Mouse (Mus musculus) midbrain, embryonic 14.5 days (tissue): ENCODE data around the gene Dse. TPM values are rescaled to one million over a fixed set of nuclear protein-coding genes. Genes with fewer than 3 reads are reported as not detected.

Experiments used
- polyA plus RNA-seq: library from polyadenylated mRNA; unstranded; fragments of >200 nt; fragmentation: Nextera tagmentation; extraction: Ambion mirVana; gene quantifications from 2 replicates; pipeline ENCODE4 v1.2.1, GENCODE M21; 2014

The Dse gene
- polyA plus RNA-seq, 1 experiment from 2014 or later, result 9.4 TPM

Other genes starting within 250 kb of the Dse start
- gene Rwdd1, start 188.1 kb downstream of the Dse start, polyA plus RNA-seq, result 135 and 152 TPM in 2 replicates
- gene Trappc3l, start 170.1 kb downstream of the Dse start, polyA plus RNA-seq, result not detected in 2 replicates
- gene Calhm4, start 163.4 kb downstream of the Dse start, polyA plus RNA-seq, result not detected in 2 replicates
- gene Calhm5, start 111.2 kb downstream of the Dse start, polyA plus RNA-seq, result 0.18 and 0.62 TPM in 2 replicates
- gene Calhm6, start 79.7 kb downstream of the Dse start, polyA plus RNA-seq, result 0.27 and 1.0 TPM in 2 replicates
- 99.8 and 106 TPM in 2 replicates for gene Tspyl1, start 74.5 kb upstream of the Dse start, polyA plus RNA-seq
- 131 and 247 TPM in 2 replicates for gene Tspyl4, start 89.7 kb upstream of the Dse start, polyA plus RNA-seq
- gene Col10a1, start 182.3 kb upstream of the Dse start, polyA plus RNA-seq, result 0.15 and 0.26 TPM in 2 replicates
- 1.2 and 1.9 TPM in 2 replicates for gene Nt5dc1, start 210.8 kb upstream of the Dse start, polyA plus RNA-seq